Mouse (Mus musculus) hindbrain, embryonic 14.5 days (tissue): ENCODE results near the gene Crk. TPM values are rescaled to one million over a fixed set of nuclear protein-coding genes. Genes with fewer than 3 reads are reported as not detected.

ENCODE experiments used
- ATAC-seq: fragments of 200-750 bp; cut with Nextera tagmentation; 2 replicates; pipeline ENCODE4 v1.8.0; 2017; ENCODE audit warnings: moderate number of reproducible peaks, mild to moderate bottlenecking, moderate TSS enrichment, moderate library complexity; ENCODE audit not compliant: low FRiP score
- DNase-seq: peaks from one replicate; pipeline ENCODE4 v3.0.0-alpha.2; 2015; ENCODE audit warnings: low spot score
- H3K27ac ChIP-seq: fragments of 300-500 bp; sonication (generic); 2 replicates; pipeline ENCODE4 v1.5.1; 2014; ENCODE audit warnings: mild to moderate bottlenecking, moderate library complexity
- H3K27me3 ChIP-seq: fragments of 300-500 bp; sonication (generic); 2 replicates; pipeline ENCODE4 v1.6.1; 2014; ENCODE audit warnings: mild to moderate bottlenecking, low read length, mixed read lengths; ENCODE audit not compliant: control insufficient read depth, insufficient read depth
- H3K36me3 ChIP-seq: fragments of 300-500 bp; sonication (generic); replicated peaks from 2 replicates; pipeline ENCODE4 v1.6.1; 2014; ENCODE audit not compliant: control insufficient read depth, insufficient read depth
- H3K4me1 ChIP-seq: fragments of 300-500 bp; sonication (generic); replicated peaks from 2 replicates; pipeline ENCODE4 v1.6.1; 2014; ENCODE audit warnings: antibody characterized with exemption, low read length, mixed read lengths; ENCODE audit not compliant: control insufficient read depth, insufficient read depth
- H3K4me2 ChIP-seq: fragments of 300-500 bp; sonication (generic); replicated peaks from 2 replicates; pipeline ENCODE4 v1.6.1; 2014; ENCODE audit warnings: mild to moderate bottlenecking, moderate library complexity
- H3K4me3 ChIP-seq: fragments of 300-500 bp; sonication (generic); replicated peaks from 2 replicates; pipeline ENCODE4 v1.5.1; 2014; ENCODE audit warnings: mild to moderate bottlenecking, low read length
- H3K9ac ChIP-seq: fragments of 300-500 bp; sonication (generic); 2 replicates; pipeline ENCODE4 v1.6.1; 2014
- H3K9me3 ChIP-seq: fragments of 300-500 bp; sonication (generic); 2 replicates; pipeline ENCODE4 v1.6.1; 2016; ENCODE audit warnings: low read length; ENCODE audit not compliant: control insufficient read depth
- WGBS: fragments of 180-500 bp; shearing (Covaris S2); extraction: QIAGEN DNeasy Blood & Tissue Kit; methylation state at CpG from one replicate; pipeline ENCODE4 v1.1.7; 2014; 5-methylcytosine and 5-hydroxymethylcytosine counted together
- polyA plus RNA-seq: library from polyadenylated mRNA; unstranded; fragments of >200 nt; fragmentation: Nextera tagmentation; extraction: Ambion mirVana; gene quantifications from 2 replicates; pipeline ENCODE4 v1.2.1, GENCODE M21; 2014

Crk gene
- polyA plus RNA-seq, 1 experiment from 2014 or later, result 102 TPM

GRCm38 (mm10) chr11:75744761-75745160 lies 65.7 kb downstream of the Crk start:
- Histone ChIP-seq H3K9ac (no peak overlapping the region), H3K4me1 (peaks cover 36% of the 10 kb centered on the region)

GRCm38 (mm10) chr11:75750537-75750936 lies 71.5 kb downstream of the Crk start:
- WGBS, result 64% methylated on average over 1 of the region's 1 CpGs
- H3K27me3 ChIP-seq, result no peaks in the 10 kb centered on the region
- no peak overlapping the region for H3K27ac ChIP-seq
- DNase-seq, result no peak
- ATAC-seq, result no peak
- H3K4me2 ChIP-seq, result no peak overlapping the region
- no peak overlapping the region for H3K4me3 ChIP-seq
- H3K9me3 ChIP-seq, result no peaks in the 10 kb centered on the region
- peaks cover 17% of the 10 kb centered on the region; the same call in 1 of the 2 replicates for H3K36me3 ChIP-seq
- peaks cover 26% of the 10 kb centered on the region; the same call in 1 of the 2 replicates for H3K4me1 ChIP-seq
- no peak overlapping the region for H3K9ac ChIP-seq

More at GRCm38 (mm10) chr11:75744761-75745160, 65.7 kb downstream of the Crk start:
- no peaks in the 10 kb centered on the region for H3K9me3 ChIP-seq
- no peak overlapping the region for H3K4me3 ChIP-seq
- DNase-seq (no peak), ATAC-seq (no peak)
- no peak overlapping the region for H3K4me2 ChIP-seq
- no peak overlapping the region for H3K27ac ChIP-seq
- 89% methylated on average over 3 of the region's 3 CpGs for WGBS
- peaks cover 4% of the 10 kb centered on the region; the same call in 1 of the 2 replicates for H3K36me3 ChIP-seq
- H3K27me3 ChIP-seq, result no peaks in the 10 kb centered on the region

GRCm38 (mm10) chr11:75751082-75751481 lies 72.0 kb downstream of the Crk start:
- Histone ChIP-seq H3K36me3 (peaks cover 22% of the 10 kb centered on the region), H3K4me3 (no peak overlapping the region), H3K4me2 (no peak overlapping the region), H3K27me3 (no peaks in the 10 kb centered on the region), H3K4me1 (peaks cover 26% of the 10 kb centered on the region; the same call in 1 of the 2 replicates), H3K9ac (no peak overlapping the region), H3K9me3 (no peaks in the 10 kb centered on the region), H3K27ac (no peak overlapping the region)
- DNase-seq (no peak), ATAC-seq (no peak)
- 84% methylated on average over 4 of the region's 4 CpGs for WGBS

Other genes with a start within 250 kb of the Crk start
- gene Serpinf2, start 239.7 kb upstream of the Crk start, polyA plus RNA-seq, result not detected in 2 replicates
- gene Wdr81, start 224.5 kb upstream of the Crk start, polyA plus RNA-seq, result 6.5 and 7.9 TPM in 2 replicates
- 1.6 and 4.5 TPM in 2 replicates for gene Tlcd2, start 217.5 kb upstream of the Crk start, polyA plus RNA-seq
- 74.5 and 83.2 TPM in 2 replicates for gene Prpf8, start 192.4 kb upstream of the Crk start, polyA plus RNA-seq
- gene Rilp, start 169.2 kb upstream of the Crk start, polyA plus RNA-seq, result 2.8 and 3.1 TPM in 2 replicates
- gene Scarf1, start 165.7 kb upstream of the Crk start, polyA plus RNA-seq, result 3.5 and 4.2 TPM in 2 replicates
- gene Slc43a2, start 147.6 kb upstream of the Crk start, polyA plus RNA-seq, result 13.8 and 15.2 TPM in 2 replicates
- 136 and 159 TPM in 2 replicates for gene Pitpna, start 91.2 kb upstream of the Crk start, polyA plus RNA-seq
- gene Inpp5k, start 48.3 kb upstream of the Crk start, polyA plus RNA-seq, result 42.3 and 44.9 TPM in 2 replicates
- gene Myo1c, start 28.8 kb upstream of the Crk start, polyA plus RNA-seq, result 8.7 and 10.4 TPM in 2 replicates
- 1,491 and 1,607 TPM in 2 replicates for gene Ywhae, start 53.6 kb downstream of the Crk start, polyA plus RNA-seq
- 2.9 and 3.7 TPM in 2 replicates for gene Doc2b, start 116.8 kb downstream of the Crk start, polyA plus RNA-seq